Mouse (Mus musculus) erythroblast, embryonic 14.5 days (primary cell): Measurements from ENCODE around the gene Tnfrsf8.

Source experiments
- GATA1 ChIP-seq: IDR thresholded peaks from 2 replicates; pipeline ENCODE4 v1.6.1; 2012; ENCODE audit warnings: low read length, inconsistent platforms, mixed read lengths
- TAL1 ChIP-seq: IDR thresholded peaks from 3 replicates; pipeline ENCODE4 v1.6.1; 2012; ENCODE audit warnings: low read length, inconsistent platforms, mixed read lengths

- TF ChIP-seq GATA1 = no peak
- no peak for TF ChIP-seq TAL1
Measured at GRCm38 (mm10) chr4:145313256-145313655, 1.7 kb downstream of the Tnfrsf8 start.
